Mouse (Mus musculus): ENCODE measurements around the gene Asdurf. TPM values are rescaled to one million over a fixed set of nuclear protein-coding genes. Genes with fewer than 3 reads are reported as not detected.

Asdurf gene
- polyA plus RNA-seq, 1 experiment from 2014 or later: 2.5 TPM

DNA sequence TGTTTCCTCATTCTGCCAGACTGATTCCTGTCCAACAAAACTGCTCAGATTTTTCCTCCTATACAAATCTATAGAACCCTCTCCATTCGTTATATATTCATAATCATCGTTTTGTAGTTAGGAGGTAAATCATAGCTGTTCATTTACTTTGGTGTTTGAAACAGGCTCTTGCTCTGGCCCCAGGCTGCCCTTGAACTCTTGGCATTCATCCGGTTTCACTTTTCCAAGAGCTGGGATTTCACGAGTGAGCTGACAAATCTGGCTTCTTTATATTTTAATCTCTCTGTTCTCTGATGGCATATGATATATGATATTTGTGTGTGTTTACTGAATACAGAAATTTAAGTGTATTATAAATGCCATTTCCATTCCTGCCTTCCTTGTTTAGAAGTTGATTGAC is 51.9 kb downstream of the Asdurf start:
- no peak overlapping the region for H3K27ac ChIP-seq (ENCODE audit: low read depth, low read length)
- H3K9me3 ChIP-seq (ENCODE audit: control insufficient read depth, low read length): no peaks in the 10 kb centered on the region
- no peak for ATAC-seq
- H3K36me3 ChIP-seq (ENCODE audit: control insufficient read depth, insufficient read depth, low read length): no peaks in the 10 kb centered on the region
- no peak overlapping the region for H3K9ac ChIP-seq (ENCODE audit: low read depth, low read length)
- no peak overlapping the region for H3K4me2 ChIP-seq (ENCODE audit: low read length)
- 89% methylated on average over 4 of the region's 4 CpGs for WGBS
- H3K4me3 ChIP-seq (ENCODE audit: low read length): no peak overlapping the region
- H3K27me3 ChIP-seq (replicated peaks; ENCODE audit: control insufficient read depth, insufficient read depth, low read length): no peaks in the 10 kb centered on the region
- peaks cover 2% of the 10 kb centered on the region; the same call in 1 of the 2 replicates for H3K4me1 ChIP-seq (ENCODE audit: control insufficient read depth, insufficient read depth, low read depth, low read length)

Other genes starting within 250 kb of the Asdurf start
- not detected in 2 replicates for gene 1700019A02Rik, start 165.0 kb downstream of the Asdurf start, polyA plus RNA-seq (2015; fragmentation: Nextera tagmentation; extraction: Ambion mirVana)
- gene Pms1, start 55.6 kb downstream of the Asdurf start, polyA plus RNA-seq (2015; fragmentation: Nextera tagmentation; extraction: Ambion mirVana): 8.4 and 9.0 TPM in 2 replicates
- 48.8 and 50.4 TPM in 2 replicates for gene Ormdl1, start 55.5 kb downstream of the Asdurf start, polyA plus RNA-seq (2015; fragmentation: Nextera tagmentation; extraction: Ambion mirVana)
- not detected in 2 replicates for gene Gm28778, start 55.5 kb downstream of the Asdurf start, polyA plus RNA-seq (2015; fragmentation: Nextera tagmentation; extraction: Ambion mirVana)
- 18.4 and 19.2 TPM in 2 replicates for gene Osgepl1, start 39.0 kb downstream of the Asdurf start, polyA plus RNA-seq (2015; fragmentation: Nextera tagmentation; extraction: Ambion mirVana)
- gene Gm28551, start within 50 bp of the Asdurf start, polyA plus RNA-seq (2015; fragmentation: Nextera tagmentation; extraction: Ambion mirVana): 2.2 TPM in 2 replicates
- 52.9 and 55.2 TPM in 2 replicates for gene Asnsd1, start 133 bp upstream of the Asdurf start, polyA plus RNA-seq (2015; fragmentation: Nextera tagmentation; extraction: Ambion mirVana)